Mouse (Mus musculus) ovary, adult 18-20 months (tissue): ENCODE results near the gene Parp14.
"Not testable (repeated sequence)": the region's sequence is repeated elsewhere in the genome, so short reads cannot be mapped to it uniquely, and the experiment has no call there.

Source experiments
- DNase-seq: peaks from one replicate; pipeline ENCODE4 v3.0.0; 2022; ENCODE audit warnings: low spot score, mixed read lengths

The Parp14 gene

GRCm38 (mm10) chr16:35871048-35871851 is at the start of gene Parp14:
Gene Parp14, minus strand, starts transcription at chr16:35871544.
- DNase-seq, result no peak

- DNase-seq, result no peak
These were observed 47.6 kb upstream of the Parp14 start for GRCm38 (mm10) chr16:35918721-35919543.

DNA sequence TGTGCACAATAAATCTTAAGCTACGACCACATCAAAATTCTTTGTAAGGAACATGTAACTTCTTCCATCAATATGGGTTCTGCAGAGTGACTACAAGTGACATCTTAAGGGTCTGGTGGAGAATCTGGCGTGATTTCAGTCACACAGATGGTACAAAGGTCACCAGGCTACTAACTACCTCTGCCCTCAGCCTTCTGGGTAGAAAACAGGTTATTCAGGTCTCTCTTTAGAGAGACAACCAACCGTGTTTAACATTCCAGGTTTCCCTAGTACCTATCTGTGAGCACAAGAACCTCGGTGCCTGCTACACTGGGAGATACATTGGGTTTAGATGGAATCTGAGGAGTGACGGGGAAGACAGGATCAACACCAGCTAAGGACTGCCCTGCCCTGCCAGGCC is 43.0 kb upstream of the Parp14 start:
- no peak for DNase-seq

DNA sequence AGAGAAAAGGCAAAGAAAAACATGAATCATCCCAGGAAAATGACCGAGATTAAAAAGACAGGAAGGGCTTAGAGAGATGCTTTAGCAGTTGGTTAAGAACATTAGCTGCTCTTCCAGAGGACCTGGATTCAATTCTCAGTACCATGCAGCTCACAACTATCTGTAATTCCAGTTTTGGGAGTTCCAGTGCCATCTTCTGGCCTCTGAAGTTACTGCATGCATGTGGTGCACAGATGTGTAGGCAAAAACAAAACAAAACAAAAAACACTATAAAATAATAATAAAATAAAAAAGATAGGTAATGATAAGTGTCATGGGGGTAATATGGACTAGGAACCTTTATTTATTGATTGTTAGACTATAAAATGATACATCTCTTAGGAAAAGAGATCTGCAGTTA is 42.2 kb upstream of the Parp14 start:
- DNase-seq, result no peak

GRCm38 (mm10) chr16:35911449-35911848 is 40.1 kb upstream of the Parp14 start:
- no peak for DNase-seq

- peak; percentile 19 for DNase-seq
These were observed 36.3 kb upstream of the Parp14 start for GRCm38 (mm10) chr16:35907432-35908201.

- DNase-seq, result no peak
These were observed 35.5 kb upstream of the Parp14 start for GRCm38 (mm10) chr16:35906887-35907286.

DNA sequence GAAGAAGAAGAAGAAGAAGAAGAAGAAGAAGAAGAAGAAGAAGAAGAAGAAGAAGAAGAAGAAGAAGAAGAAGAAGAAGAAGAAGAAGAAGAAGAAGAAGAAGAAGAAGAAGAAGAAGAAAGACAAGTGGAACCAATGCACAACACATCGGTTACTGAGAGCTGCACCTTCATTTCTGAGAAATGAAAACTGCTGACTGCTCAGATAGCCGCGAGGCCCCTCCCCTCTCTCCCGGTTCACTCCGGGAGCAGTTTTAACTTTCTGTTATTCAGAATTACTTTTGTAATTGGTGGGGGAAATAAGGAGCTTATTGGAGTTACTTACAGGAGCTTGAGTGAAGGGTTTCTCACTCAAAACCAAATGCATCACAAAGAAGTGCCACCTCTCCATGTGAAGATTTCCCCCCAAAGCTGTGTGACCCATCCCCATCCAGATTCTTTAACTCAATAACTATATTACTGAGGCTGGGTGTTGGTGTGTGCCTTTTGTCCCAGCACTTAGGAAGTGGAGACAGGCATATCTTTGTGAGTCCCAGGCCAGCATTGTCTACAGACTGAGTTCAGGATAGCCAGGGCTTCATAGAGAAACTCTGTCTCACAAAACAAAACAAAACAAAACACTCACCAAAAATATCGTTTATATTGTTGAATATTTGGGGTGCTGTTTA is 34.6 kb upstream of the Parp14 start:
- DNase-seq, result no peak

DNA sequence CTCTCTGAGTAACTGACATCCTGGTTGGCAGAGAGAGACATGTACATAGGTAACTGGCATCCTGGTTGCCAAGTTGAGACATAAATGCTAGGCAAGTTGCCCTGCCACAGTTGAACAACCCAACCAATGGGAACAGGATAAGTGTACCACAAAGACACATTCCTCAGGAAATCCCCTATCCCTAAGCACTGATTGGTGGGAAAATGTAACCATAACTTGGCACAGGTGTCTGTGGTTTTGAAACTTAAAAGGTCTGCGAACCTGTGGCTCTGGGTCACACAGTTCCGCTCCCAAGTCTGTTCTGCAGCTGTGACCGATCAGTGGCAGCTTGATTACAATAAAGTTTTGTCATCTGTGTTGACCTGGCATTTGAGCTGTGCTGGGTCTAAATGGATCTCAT is 34.0 kb upstream of the Parp14 start:
- DNase-seq, result no peak

GRCm38 (mm10) chr16:35904121-35904736 is 32.9 kb upstream of the Parp14 start:
- DNase-seq, result no peak

DNA sequence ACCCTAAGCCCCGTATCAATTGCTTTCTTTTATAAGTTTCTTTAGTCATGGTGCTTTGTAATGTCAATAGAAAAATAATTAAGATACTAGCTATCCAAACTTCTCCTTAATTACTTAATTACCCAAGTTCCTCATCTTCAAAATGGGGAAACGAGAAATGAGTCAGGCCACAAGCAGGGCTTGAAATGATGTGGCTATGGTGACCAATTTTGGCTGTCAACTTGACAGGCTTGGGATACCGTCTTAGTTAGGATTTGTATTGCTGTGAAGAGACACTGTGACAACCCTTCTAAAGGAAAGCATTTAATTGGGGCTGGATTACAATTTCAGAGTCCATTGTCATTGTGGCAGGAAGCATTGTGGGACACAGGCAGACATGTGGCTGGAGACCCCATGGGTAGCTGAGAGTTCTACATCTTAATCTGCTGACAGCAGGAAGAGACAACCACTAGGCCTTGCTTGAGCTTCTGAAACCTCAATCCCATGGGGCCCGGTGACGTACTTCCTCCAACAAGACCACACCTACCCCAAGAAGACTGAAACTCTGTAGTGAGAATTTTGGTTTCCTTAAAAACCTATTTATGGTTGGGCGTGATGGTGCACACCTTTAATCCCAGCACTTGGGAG is 31.8 kb upstream of the Parp14 start:
- DNase-seq, result no peak

DNA sequence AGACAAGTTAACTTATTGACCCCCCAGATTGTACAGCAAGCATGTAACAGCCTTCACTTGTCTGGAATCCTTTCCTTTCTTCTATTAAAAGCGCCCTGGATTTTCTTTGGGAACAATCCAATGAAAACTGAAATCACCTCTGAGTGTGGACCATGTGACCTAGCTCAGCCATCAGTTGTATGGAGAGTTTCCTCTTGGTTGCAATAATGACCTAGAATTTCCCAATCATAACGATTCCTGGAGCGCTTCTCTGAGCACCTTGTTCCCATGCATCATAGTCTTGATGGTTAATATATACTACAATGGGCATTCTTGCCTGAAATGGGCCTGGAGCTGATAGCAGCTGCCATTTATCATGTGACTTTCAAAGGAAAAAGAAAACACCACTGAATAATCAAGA is 29.2 kb upstream of the Parp14 start:
- no peak for DNase-seq

- DNase-seq, result no peak
These were observed 23.7 kb upstream of the Parp14 start for GRCm38 (mm10) chr16:35894997-35895396.

DNA sequence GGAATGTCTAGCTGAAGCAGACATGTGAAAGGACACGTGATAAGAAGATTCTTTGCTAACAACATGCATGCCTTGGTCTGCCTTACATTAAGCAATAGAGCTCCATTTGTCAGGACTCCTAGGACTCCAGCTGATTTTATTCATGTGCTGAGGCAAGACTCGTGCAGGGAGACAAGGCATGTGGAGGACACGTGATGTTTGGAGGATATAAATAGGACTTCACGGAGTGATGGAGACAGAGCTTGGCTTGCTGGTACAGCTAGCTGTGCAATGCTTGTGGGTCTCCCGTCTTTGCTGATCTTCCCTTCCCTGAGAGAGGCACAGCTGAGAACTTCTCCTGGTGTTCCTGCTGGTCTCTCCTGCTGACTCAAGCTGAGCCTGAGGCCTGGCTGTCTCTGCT is 20.3 kb upstream of the Parp14 start:
- not testable (repeated sequence) for DNase-seq

GRCm38 (mm10) chr16:35890645-35891044 is 19.3 kb upstream of the Parp14 start:
- no peak for DNase-seq

DNA sequence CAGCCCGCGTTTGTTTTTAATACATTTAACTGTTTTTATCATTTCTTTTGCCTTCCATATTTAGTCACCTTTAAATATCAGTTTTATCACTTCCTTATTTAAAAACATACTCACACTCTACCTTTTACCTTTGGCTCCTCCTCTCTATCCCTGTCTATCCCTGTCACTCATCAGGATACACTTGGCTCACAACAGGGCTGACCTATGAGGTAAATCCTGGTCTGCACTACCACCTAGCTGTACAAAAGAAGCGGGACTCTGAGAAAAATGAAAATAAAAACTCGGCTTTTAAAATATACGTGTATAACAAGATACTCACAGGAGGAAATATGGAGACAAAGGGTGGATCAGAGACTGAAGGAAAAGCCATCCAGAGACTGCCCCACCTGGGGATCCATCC is 17.6 kb upstream of the Parp14 start:
- DNase-seq, result no peak

DNA sequence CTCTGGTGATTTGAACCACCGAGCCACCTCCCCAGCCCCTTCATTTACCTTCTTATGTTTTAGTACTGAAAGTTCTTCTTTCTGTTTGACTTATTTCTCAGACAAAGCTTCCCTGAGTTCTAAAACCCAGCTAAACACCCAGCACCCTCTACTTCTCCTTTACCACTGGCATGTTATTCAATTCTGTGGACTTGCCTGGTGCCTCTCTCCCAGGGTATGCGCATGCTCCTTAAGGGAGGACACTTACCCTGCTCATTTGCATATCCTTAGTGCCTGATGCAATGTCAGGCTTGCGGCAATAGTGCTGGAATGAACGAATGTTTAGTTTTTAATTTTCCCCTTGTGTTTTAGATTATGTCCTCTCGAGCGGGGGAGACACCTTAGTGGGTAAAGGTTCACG is 16.8 kb upstream of the Parp14 start:
- no peak for DNase-seq

- DNase-seq, result no peak
These were observed 3.1 kb upstream of the Parp14 start for GRCm38 (mm10) chr16:35874416-35874815.

GRCm38 (mm10) chr16:35872410-35873006 is 1.2 kb upstream of the Parp14 start:
- DNase-seq, result no peak

DNA sequence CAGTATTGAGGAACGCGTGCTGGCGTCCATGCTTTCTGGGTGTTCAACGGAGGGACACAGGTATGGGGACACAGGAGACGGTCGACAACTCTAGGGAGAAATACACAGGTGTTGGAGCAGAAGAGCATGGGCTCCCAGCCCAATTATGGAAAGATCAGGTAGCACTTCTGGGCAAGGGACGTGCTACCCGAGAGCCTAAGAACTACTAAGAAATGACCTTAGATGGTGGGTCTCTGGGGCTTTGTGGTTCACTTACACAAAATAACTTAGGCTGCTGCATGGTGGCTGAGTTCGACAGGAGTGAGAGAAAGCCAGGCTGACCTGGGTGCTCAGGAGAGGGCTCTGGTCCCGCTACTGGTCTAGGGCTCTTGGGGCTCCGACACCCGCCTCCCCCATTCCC is 554 bp upstream of the Parp14 start:
- no peak for DNase-seq

GRCm38 (mm10) chr16:35870581-35871047 is 730 bp downstream of the Parp14 start:
- DNase-seq, result no peak
